Comparison of ENCODE assay signal across 8 mouse cellular contexts in genomic region chr4:3052314-3053059, GRCm38 (mm10).
DNase-seq lines count a peak whose midpoint lies in the region; ATAC-seq and TF ChIP-seq lines count a peak whose summit lies in the region.

No protein-coding gene starts in this region.

- H3K9me3 ChIP-seq in E14TG2a.4 (ENCODE audit: low read length) = peaks cover 20% of the 10 kb centered on the region
- peaks cover 67% of the 10 kb centered on the region for H3K9me3 ChIP-seq in limb, embryonic 12.5 days

- TF ChIP-seq EP300 in heart, adult 2 months (IDR thresholded peaks at IDR 0.05; ENCODE audit: insufficient read depth, low read depth, low read length) = no peak

- H3K4me1 ChIP-seq in heart, adult 2 months (ENCODE audit: control insufficient read depth, insufficient read depth, low read length) = no peaks in the 10 kb centered on the region
- no peaks in the 10 kb centered on the region for H3K4me1 ChIP-seq in E14TG2a.4 (replicated peaks; ENCODE audit: low read depth, low read length)
- no peaks in the 10 kb centered on the region for H3K4me1 ChIP-seq in limb, embryonic 12.5 days (replicated peaks)

- no peaks in the 10 kb centered on the region for H3K27me3 ChIP-seq in heart, adult 2 months (ENCODE audit: control insufficient read depth, insufficient read depth, low read length)
- H3K27me3 ChIP-seq in E14TG2a.4 (ENCODE audit: insufficient read depth, low read length) = no peaks in the 10 kb centered on the region
- H3K27me3 ChIP-seq in limb, embryonic 12.5 days = no peaks in the 10 kb centered on the region

- H3K4me3 ChIP-seq in heart, adult 2 months = no peak overlapping the region
- no peak overlapping the region for H3K4me3 ChIP-seq in E14TG2a.4 (replicated peaks; ENCODE audit: low read length)
- no peak overlapping the region for H3K4me3 ChIP-seq in limb, embryonic 12.5 days (replicated peaks)

- no peak overlapping the region for H3K4me2 ChIP-seq in limb, embryonic 12.5 days

- no peak overlapping the region for H3K9ac ChIP-seq in heart, adult 2 months (ENCODE audit: low read depth, low read length)
- no peak overlapping the region for H3K9ac ChIP-seq in limb, embryonic 12.5 days (replicated peaks)

- H3K27ac ChIP-seq in heart, adult 2 months = no peak overlapping the region
- H3K27ac ChIP-seq in limb, embryonic 12.5 days = no peak overlapping the region

- TF ChIP-seq POLR2A in heart, adult 2 months (IDR thresholded peaks at IDR 0.05; ENCODE audit: insufficient read depth, low read depth, low read length) = no peak

- peak; percentile 45 for TF ChIP-seq CTCF in heart, adult 2 months (IDR thresholded peaks at IDR 0.05)
- peak; percentile 39 for TF ChIP-seq CTCF in E14TG2a.4 (conservative IDR thresholded peaks at IDR 0.05; ENCODE audit: low read length)

- no peaks in the 10 kb centered on the region for H3K79me2 ChIP-seq in heart, adult 2 months (replicated peaks; ENCODE audit: control insufficient read depth, insufficient read depth, low read length)

- intact Hi-C loops in heart, adult 2 months (cut with DNase I) = no loop called here

- 75% methylated on average over 4 of the region's 4 CpGs for WGBS in heart, adult 2 months
- 85% methylated on average over 4 of the region's 4 CpGs for WGBS in limb, embryonic 12.5 days

- H3K36me3 ChIP-seq in heart, adult 2 months (ENCODE audit: control insufficient read depth, insufficient read depth, low read length) = no peaks in the 10 kb centered on the region
- H3K36me3 ChIP-seq in E14TG2a.4 (ENCODE audit: insufficient read depth, low read length) = no peaks in the 10 kb centered on the region
- no peaks in the 10 kb centered on the region for H3K36me3 ChIP-seq in limb, embryonic 12.5 days

- DNase-seq in heart, adult 2 months = peak; percentile 1 to 15
- no peak for DNase-seq in heart, adult 9 months (ENCODE audit: low spot score in 2 of 2)
- peak; percentile 1 for DNase-seq in gastrocnemius, adult 18-20 months (ENCODE audit: low spot score)
- peak; percentile 3 for DNase-seq in naive thymus-derived CD4-positive, alpha-beta T cell, adult 2 months (ENCODE audit: low read depth)
- no peak for DNase-seq in adipocyte (ENCODE audit: low spot score)

- 0 out of 2 replicates have a peak, but pooled peaks have one; percentile 1 for ATAC-seq in limb, embryonic 12.5 days (ENCODE audit: insufficient number of reproducible peaks, insufficient read depth, low FRiP score, low TSS enrichment, low read depth)
- no peak for ATAC-seq in cerebellum, adult (ENCODE audit: insufficient number of reproducible peaks, low FRiP score, low TSS enrichment)

Comparison
In these comparisons a context has a peak if more than half of its experiments do, and no peak if none do; other contexts are left out.
1. DNase-seq: peak in heart, adult 2 months (2 of 2), gastrocnemius, adult 18-20 months (single experiment) and naive thymus-derived CD4-positive, alpha-beta T cell, adult 2 months (single experiment); none in heart, adult 9 months (0 of 2) and adipocyte (single experiment).